Mouse (Mus musculus) thymus, adult 2 months (tissue): ENCODE data around the gene Il4.

Experiments used
- CTCF ChIP-seq: fragments of 200-500 bp; IDR thresholded peaks from 2 replicates; pipeline ENCODE4 v1.5.1; 2012; ENCODE audit warnings: mild to moderate bottlenecking, control low read depth, low read length, moderate library complexity, borderline replicate concordance; ENCODE audit not compliant: control insufficient read depth, poor library complexity, insufficient read depth; ENCODE audit errors: extremely low read depth
- POLR2A ChIP-seq: fragments of 200-500 bp; IDR thresholded peaks from 2 replicates; pipeline ENCODE4 v1.6.1; 2012; ENCODE audit warnings: mild to moderate bottlenecking, low read length, control low read depth, moderate library complexity; ENCODE audit not compliant: control insufficient read depth, poor library complexity, insufficient read depth; ENCODE audit errors: extremely low read depth

GRCm38 (mm10) chr11:53655043-53655442 lies 36.6 kb upstream of the Il4 start:
- TF ChIP-seq CTCF (no peak), POLR2A (no peak)
